ENCODE assay signal across 8 mouse cellular contexts in genomic region chr1:92180141-92181137, GRCm38 (mm10). TPM values are rescaled to one million over a fixed set of nuclear protein-coding genes. Genes with fewer than 3 reads are reported as not detected.
DNase-seq lines count a peak whose midpoint lies in the region; ATAC-seq and TF ChIP-seq lines count a peak whose summit lies in the region.

No protein-coding gene starts in this region.

- TF ChIP-seq EP300 in liver, embryonic 14.5 days (IDR thresholded peaks at IDR 0.05; ENCODE audit: low read depth): no peak
- TF ChIP-seq EP300 in stomach, postnatal 0 days (optimal IDR thresholded peaks at IDR 0.05): no peak

- DNase-seq in CD8-positive naive resting alpha-beta T cell, adult 2 months (ENCODE audit: low read depth in 2 of 2, low spot score in 2 of 2): peak; percentile 99 to 100
- DNase-seq in c-Kit-positive CD71-negative TER-119-negative erythroid progenitor cells, embryonic 14.5 days (ENCODE audit: low read depth): peak; percentile 99
- peak; percentile 100 for DNase-seq in forebrain, embryonic 10.5 days (ENCODE audit: extremely low spot score, low spot score)
- DNase-seq in kidney, postnatal 25 days: peak; percentile 100
- DNase-seq in liver, embryonic 14.5 days (ENCODE audit: low read depth in 3 of 3, low spot score in 3 of 3): peak; percentile 99
- peak; percentile 100 for DNase-seq in neural tube, embryonic 11.5 days (ENCODE audit: low spot score)
- DNase-seq in stomach, postnatal 0 days (ENCODE audit: low spot score): peak; percentile 100

- no peaks in the 10 kb centered on the region for H3K9me3 ChIP-seq in forebrain, embryonic 10.5 days
- H3K9me3 ChIP-seq in heart, embryonic 15.5 days (replicated peaks): no peaks in the 10 kb centered on the region
- no peaks in the 10 kb centered on the region for H3K9me3 ChIP-seq in liver, embryonic 14.5 days (ENCODE audit: control insufficient read depth, low read length)
- no peaks in the 10 kb centered on the region for H3K9me3 ChIP-seq in neural tube, embryonic 11.5 days (ENCODE audit: control insufficient read depth, low read length)
- no peaks in the 10 kb centered on the region for H3K9me3 ChIP-seq in stomach, postnatal 0 days (ENCODE audit: control insufficient read depth, low read length)

- peak; percentile 96 for ATAC-seq in heart, embryonic 15.5 days (replicated peaks; ENCODE audit: insufficient number of reproducible peaks, insufficient read depth, low FRiP score, low read depth)
- peak; percentile 95 for ATAC-seq in liver, embryonic 14.5 days (ENCODE audit: insufficient read depth)
- peak; percentile 97 for ATAC-seq in neural tube, embryonic 11.5 days (ENCODE audit: insufficient read depth, low FRiP score, low TSS enrichment)
- ATAC-seq in stomach, postnatal 0 days (ENCODE audit: low FRiP score, low TSS enrichment): peak; percentile 99

- peak overlapping the region; percentile 89 for H3K9ac ChIP-seq in heart, embryonic 15.5 days
- H3K9ac ChIP-seq in liver, embryonic 14.5 days (replicated peaks): peak overlapping the region; percentile 81
- H3K9ac ChIP-seq in neural tube, embryonic 11.5 days (ENCODE audit: low read length): peak overlapping the region; percentile 89
- peak overlapping the region; percentile 91 for H3K9ac ChIP-seq in stomach, postnatal 0 days (ENCODE audit: low read length)

- 2% methylated on average over 97 of the region's 97 CpGs for WGBS in forebrain, embryonic 10.5 days
- WGBS in heart, embryonic 15.5 days: under 1% methylated on average over 86 of the region's 97 CpGs
- under 1% methylated on average over 89 of the region's 97 CpGs for WGBS in liver, embryonic 14.5 days (ENCODE audit: insufficient replicate concordance)
- WGBS in neural tube, embryonic 11.5 days: under 1% methylated on average over 78 of the region's 97 CpGs
- under 1% methylated on average over 67 of the region's 97 CpGs for WGBS in stomach, postnatal 0 days

- peak overlapping the region; percentile 68 for H3K4me2 ChIP-seq in heart, embryonic 15.5 days
- H3K4me2 ChIP-seq in liver, embryonic 14.5 days (ENCODE audit: low read depth): peak overlapping the region; percentile 91
- H3K4me2 ChIP-seq in neural tube, embryonic 11.5 days (ENCODE audit: low read depth): peak overlapping the region; percentile 80
- peak overlapping the region; percentile 74 for H3K4me2 ChIP-seq in stomach, postnatal 0 days (replicated peaks; ENCODE audit: low read depth)

- peak overlapping the region; percentile 83 for H3K4me3 ChIP-seq in forebrain, embryonic 10.5 days
- peak overlapping the region; percentile 85 for H3K4me3 ChIP-seq in heart, embryonic 15.5 days
- peak overlapping the region; percentile 83 to 85 for H3K4me3 ChIP-seq in liver, embryonic 14.5 days (ENCODE audit: insufficient read depth in 1 of 2, low read depth in 2 of 2, low read length in 2 of 2)
- H3K4me3 ChIP-seq in neural tube, embryonic 11.5 days (ENCODE audit: low read depth, low read length): peak overlapping the region; percentile 94
- peak overlapping the region; percentile 72 for H3K4me3 ChIP-seq in stomach, postnatal 0 days (ENCODE audit: low read depth, low read length)

- peaks cover 40% of the 10 kb centered on the region for H3K4me1 ChIP-seq in forebrain, embryonic 10.5 days
- H3K4me1 ChIP-seq in heart, embryonic 15.5 days (replicated peaks): peaks cover 32% of the 10 kb centered on the region
- peaks cover 3 to 12% of the 10 kb centered on the region in 2 experiments; a peak in 3 of 4 replicates for H3K4me1 ChIP-seq in liver, embryonic 14.5 days (replicated peaks; ENCODE audit: control insufficient read depth in 2 of 2, insufficient read depth in 2 of 2, low read length in 1 of 2)
- peaks cover 16% of the 10 kb centered on the region for H3K4me1 ChIP-seq in neural tube, embryonic 11.5 days (ENCODE audit: control insufficient read depth, insufficient read depth, low read length)
- peaks cover 3% of the 10 kb centered on the region; the same call in 1 of the 2 replicates for H3K4me1 ChIP-seq in stomach, postnatal 0 days (replicated peaks; ENCODE audit: control insufficient read depth, insufficient read depth)

- TF ChIP-seq CTCF in liver, embryonic 14.5 days (IDR thresholded peaks at IDR 0.05; ENCODE audit: low read depth): no peak
- TF ChIP-seq CTCF in stomach, postnatal 0 days (IDR thresholded peaks at IDR 0.05; ENCODE audit: low read depth): 0 out of 2 replicates have a peak, but pooled peaks have one; percentile 7

- no peaks in the 10 kb centered on the region for H3K36me3 ChIP-seq in forebrain, embryonic 10.5 days (replicated peaks)
- no peaks in the 10 kb centered on the region for H3K36me3 ChIP-seq in heart, embryonic 15.5 days
- no peaks in the 10 kb centered on the region for H3K36me3 ChIP-seq in liver, embryonic 14.5 days (replicated peaks; ENCODE audit: control insufficient read depth, insufficient read depth, low read depth)
- H3K36me3 ChIP-seq in neural tube, embryonic 11.5 days (ENCODE audit: control insufficient read depth, insufficient read depth, low read length): no peaks in the 10 kb centered on the region
- no peaks in the 10 kb centered on the region for H3K36me3 ChIP-seq in stomach, postnatal 0 days (ENCODE audit: control insufficient read depth, insufficient read depth, low read length)

- H3K27me3 ChIP-seq in forebrain, embryonic 10.5 days (ENCODE audit: poor library complexity, severe bottlenecking): no peaks in the 10 kb centered on the region
- no peaks in the 10 kb centered on the region for H3K27me3 ChIP-seq in heart, embryonic 15.5 days
- no peaks in the 10 kb centered on the region for H3K27me3 ChIP-seq in liver, embryonic 14.5 days (ENCODE audit: control insufficient read depth, insufficient read depth, low read length)
- no peaks in the 10 kb centered on the region for H3K27me3 ChIP-seq in neural tube, embryonic 11.5 days (ENCODE audit: control insufficient read depth, insufficient read depth, low read length)
- H3K27me3 ChIP-seq in stomach, postnatal 0 days (ENCODE audit: control insufficient read depth, insufficient read depth, low read length): no peaks in the 10 kb centered on the region

- peak overlapping the region; percentile 97 for H3K27ac ChIP-seq in forebrain, embryonic 10.5 days
- H3K27ac ChIP-seq in heart, embryonic 15.5 days: peak overlapping the region; percentile 99
- H3K27ac ChIP-seq in liver, embryonic 14.5 days: peak overlapping the region; percentile 87
- H3K27ac ChIP-seq in neural tube, embryonic 11.5 days (ENCODE audit: low read depth, low read length): peak overlapping the region; percentile 96
- H3K27ac ChIP-seq in stomach, postnatal 0 days (replicated peaks): peak overlapping the region; percentile 96

RNA-seq across cellular contexts. Expression of gene Hdac4, which starts 15.1 kb away (rescaled TPM):
- polyA plus RNA-seq in forebrain, embryonic 10.5 days (2016; fragmentation: Nextera tagmentation; extraction: Ambion mirVana): 19.4 and 20.6 TPM in 2 replicates
- 10.5 and 18.7 TPM in 2 replicates for polyA plus RNA-seq in heart, embryonic 15.5 days (2015; fragmentation: Nextera tagmentation; extraction: Ambion mirVana)
- 1.3 and 1.5 TPM in 2 replicates for polyA plus RNA-seq in liver, embryonic 14.5 days (2012; rRNA removed)
- 3.0 and 3.1 TPM in 2 replicates for polyA plus RNA-seq in liver, embryonic 14.5 days (2014; fragmentation: Nextera tagmentation; extraction: Ambion mirVana)
- polyA plus RNA-seq in neural tube, embryonic 11.5 days (2014; fragmentation: Nextera tagmentation; extraction: Ambion mirVana): 31.1 and 32.7 TPM in 2 replicates
- 10.9 and 14.5 TPM in 2 replicates for polyA plus RNA-seq in stomach, postnatal 0 days (2015; fragmentation: Nextera tagmentation; extraction: Ambion mirVana)

Comparison
In these comparisons a context has a peak if more than half of its experiments do, and no peak if none do; other contexts are left out.
1. Peak in every context shown above with its lines: DNase-seq, ATAC-seq, H3K4me3 ChIP-seq and H3K27ac ChIP-seq.